Mouse (Mus musculus) bone marrow macrophage, adult 2 months (primary cell): ENCODE measurements at regions not wholly inside any gene's neighbourhood (a gene's known extent, or its start where the extent isn't known, plus 50 kb on each side); places are given as distances from the start of the nearest gene placed in this dataset.

Experiments
- H3K27ac ChIP-seq: 2 replicates; pipeline ENCODE4 v1.5.1; 2012; ENCODE audit warnings: low read depth, low read length; ENCODE audit not compliant: insufficient read depth
- H3K4me1 ChIP-seq: 2 replicates; pipeline ENCODE4 v1.6.1; 2012; ENCODE audit warnings: low read length; ENCODE audit not compliant: control insufficient read depth, insufficient read depth
- H3K4me3 ChIP-seq: 2 replicates; pipeline ENCODE4 v1.5.1; 2012; ENCODE audit warnings: mild to moderate bottlenecking, low read length, moderate library complexity; ENCODE audit not compliant: insufficient read depth
- CTCF ChIP-seq: IDR thresholded peaks from 2 replicates; pipeline ENCODE4 v1.5.1; 2012; ENCODE audit warnings: low read depth, mild to moderate bottlenecking, low read length, moderate library complexity
- POLR2A ChIP-seq: IDR thresholded peaks from 2 replicates; pipeline ENCODE4 v1.6.1; 2012; ENCODE audit warnings: mild to moderate bottlenecking, low read depth, low read length, borderline replicate concordance

DNA sequence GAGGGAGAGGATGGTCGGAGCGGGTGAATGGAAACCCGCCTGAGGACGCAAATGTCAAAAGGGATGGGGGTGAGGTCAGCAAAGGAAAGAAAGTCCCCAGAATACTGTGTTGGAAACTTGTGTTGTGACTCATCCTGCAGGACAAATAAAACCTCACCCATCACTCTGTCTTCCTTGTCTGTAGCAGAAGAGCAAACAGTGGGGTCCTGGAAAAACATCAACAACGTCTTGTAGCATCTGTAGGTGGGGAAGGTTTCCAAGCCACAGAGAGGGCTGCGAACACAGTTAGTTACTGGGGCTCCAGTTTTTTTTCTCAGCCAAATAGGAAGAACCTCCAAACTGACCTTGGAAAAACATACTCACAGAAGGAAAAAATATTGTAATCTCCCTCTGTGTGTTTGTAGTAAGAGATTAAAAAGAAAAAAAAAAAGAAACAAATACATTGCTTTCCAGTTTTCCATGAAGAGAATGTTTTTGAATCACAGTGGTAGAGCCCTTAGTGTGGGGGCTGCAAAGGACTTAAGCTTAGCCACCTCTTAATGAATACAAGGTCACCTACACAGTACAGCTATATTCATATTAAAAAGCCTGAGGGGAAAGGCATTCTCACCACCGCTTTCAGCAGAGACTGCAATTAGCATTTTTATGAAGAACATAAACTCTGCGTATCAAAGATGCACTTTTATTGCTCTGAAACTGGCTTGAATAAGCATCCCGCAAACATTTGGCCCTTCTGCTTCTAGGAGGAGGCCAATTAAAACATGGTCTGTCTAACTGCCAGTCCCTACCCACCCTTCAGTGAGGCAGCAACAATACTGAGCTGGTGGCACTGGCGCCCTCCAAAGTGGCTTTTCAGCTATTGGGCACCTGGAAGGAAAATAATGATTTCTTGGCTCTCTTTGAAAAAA is 198.6 kb upstream of the Tprg start:
- Histone ChIP-seq H3K4me3 (no peak overlapping the region), H3K4me1 (no peaks in the 10 kb centered on the region)
- TF ChIP-seq POLR2A, result no peak
- TF ChIP-seq CTCF, result no peak

DNA sequence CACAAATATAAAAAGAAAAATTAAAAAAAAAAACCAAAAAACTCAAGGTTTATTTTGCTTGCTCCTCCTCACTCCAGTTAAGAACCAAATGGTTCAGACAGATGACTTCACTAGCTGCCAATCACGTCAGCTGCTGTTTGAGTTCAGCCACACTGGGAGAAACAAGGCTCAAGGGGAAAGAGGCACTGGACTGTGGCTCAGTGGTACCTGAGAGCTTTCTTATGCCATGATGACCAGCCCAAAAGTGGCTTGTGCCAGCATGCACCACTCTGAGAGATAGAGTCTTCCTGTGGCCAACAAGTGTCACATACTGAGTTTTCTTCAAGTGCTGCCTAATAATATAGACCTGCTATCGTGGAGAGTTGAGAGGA is 198.0 kb upstream of the Tprg start:
- no peak overlapping the region for H3K27ac ChIP-seq
- no peaks in the 10 kb centered on the region for H3K4me1 ChIP-seq
- no peak for TF ChIP-seq POLR2A
- no peak for TF ChIP-seq CTCF
- H3K4me3 ChIP-seq, result no peak overlapping the region

More for the DNA sequence above, 198.6 kb upstream of the Tprg start:
- no peak overlapping the region for H3K27ac ChIP-seq

DNA sequence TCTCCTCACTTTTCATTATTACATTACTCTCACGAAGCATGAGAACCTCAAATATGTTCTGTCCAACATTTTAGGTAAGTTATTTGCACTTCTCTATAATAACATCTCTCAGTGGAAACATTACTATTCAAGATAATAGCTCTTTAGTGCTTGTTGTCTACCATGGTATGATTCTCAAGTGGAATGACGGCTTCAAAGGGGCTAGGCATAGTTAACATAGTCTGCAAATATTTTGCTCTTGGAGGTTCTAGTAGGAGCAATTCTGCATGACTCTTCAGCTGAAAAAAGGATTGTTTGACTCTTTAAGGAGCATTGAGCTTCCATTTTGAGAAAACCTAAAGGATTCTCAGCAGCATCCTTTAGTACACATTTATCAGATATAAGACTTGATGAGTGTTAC is 182.5 kb upstream of the Tprg start:
- no peaks in the 10 kb centered on the region for H3K4me1 ChIP-seq
- no peak overlapping the region for H3K4me3 ChIP-seq
- no peak for TF ChIP-seq POLR2A
- no peak for TF ChIP-seq CTCF
- no peak overlapping the region for H3K27ac ChIP-seq

DNA sequence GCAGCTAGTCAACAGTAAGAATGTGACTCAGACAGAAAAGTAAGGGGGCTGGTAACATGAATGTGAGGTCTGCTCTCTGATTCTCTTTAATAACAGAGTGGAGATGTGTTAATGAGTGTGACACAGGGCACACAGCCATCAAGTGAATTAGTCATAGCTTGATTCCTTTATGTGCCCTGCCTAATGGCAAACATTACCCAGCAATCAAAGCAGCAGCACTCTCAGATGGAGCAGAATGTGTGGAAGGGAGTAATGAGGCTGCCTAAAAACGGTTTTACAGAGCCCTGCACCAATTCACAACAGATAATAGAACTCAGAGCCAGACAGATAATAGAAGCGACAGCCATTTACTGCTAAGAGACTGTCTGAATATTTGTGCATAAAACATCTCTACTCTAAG is 182.0 kb upstream of the Tprg start:
- no peak for TF ChIP-seq POLR2A
- TF ChIP-seq CTCF, result no peak
- H3K4me3 ChIP-seq, result no peak overlapping the region

DNA sequence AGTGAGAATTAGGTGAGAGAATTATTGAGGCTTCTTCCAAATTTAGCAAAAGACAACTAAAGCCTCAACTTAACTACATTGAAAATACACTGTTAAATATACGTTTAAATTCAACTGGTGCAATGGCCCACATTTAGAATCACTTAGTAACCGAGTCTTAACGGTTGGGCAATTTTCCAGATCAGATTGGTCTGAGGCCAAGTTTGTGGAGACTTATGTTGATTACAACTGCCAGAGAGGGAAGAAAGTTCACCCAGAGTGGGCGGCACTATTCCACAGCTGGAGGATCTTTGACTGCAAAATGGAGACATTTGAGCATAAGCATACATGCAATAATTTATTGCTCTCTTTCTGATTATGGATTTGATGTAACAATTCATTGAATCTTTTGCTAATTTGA is 146.5 kb upstream of the Tprg start:
- H3K4me3 ChIP-seq, result no peak overlapping the region
- H3K27ac ChIP-seq, result no peak overlapping the region
- no peaks in the 10 kb centered on the region for H3K4me1 ChIP-seq
- TF ChIP-seq CTCF, result no peak
- TF ChIP-seq POLR2A, result no peak

More for the DNA sequence above, 182.0 kb upstream of the Tprg start:
- Histone ChIP-seq H3K4me1 (no peaks in the 10 kb centered on the region), H3K27ac (no peak overlapping the region)

DNA sequence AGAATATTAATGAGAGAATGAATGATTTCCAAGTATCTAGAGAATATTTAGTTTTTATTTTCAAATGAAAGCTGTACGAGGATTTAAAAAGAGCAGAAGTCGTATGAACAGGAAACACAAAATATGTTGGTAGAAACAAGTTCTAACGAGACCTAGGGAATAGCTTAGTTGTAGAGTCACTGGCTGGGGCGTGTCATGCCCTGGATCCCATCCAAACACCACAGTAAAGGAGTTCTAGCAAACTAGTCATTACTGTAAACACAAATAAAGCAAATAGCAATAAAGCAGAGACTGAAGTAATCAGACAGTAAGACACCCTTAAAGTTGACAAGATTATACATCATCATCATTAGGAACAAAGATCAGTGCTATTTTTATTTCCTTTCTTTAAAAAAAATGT is 139.1 kb upstream of the Tprg start:
- H3K4me3 ChIP-seq, result no peak overlapping the region
- no peaks in the 10 kb centered on the region for H3K4me1 ChIP-seq
- no peak overlapping the region for H3K27ac ChIP-seq
- TF ChIP-seq POLR2A, result no peak

DNA sequence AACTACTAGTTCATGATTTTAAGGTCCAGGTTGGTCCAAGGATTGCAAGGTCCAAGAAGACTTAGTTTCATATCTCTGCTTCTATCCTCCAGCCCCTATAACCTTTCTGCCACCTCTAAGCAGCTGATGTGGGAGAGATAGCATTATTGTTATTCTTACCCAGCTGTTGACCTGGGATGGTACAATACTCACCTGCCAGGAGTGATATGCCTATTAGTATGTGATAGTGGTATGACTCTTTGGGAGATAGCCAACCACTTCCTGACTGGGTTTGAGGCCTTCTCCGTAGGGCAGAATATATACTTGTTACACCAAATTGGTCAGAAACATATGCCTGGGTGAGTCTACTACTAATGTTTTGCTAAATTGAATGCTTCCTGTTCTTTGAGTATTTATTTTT is 137.4 kb upstream of the Tprg start:
- TF ChIP-seq CTCF (no peak), POLR2A (no peak)
- Histone ChIP-seq H3K27ac (no peak overlapping the region), H3K4me1 (no peaks in the 10 kb centered on the region), H3K4me3 (no peak overlapping the region)

DNA sequence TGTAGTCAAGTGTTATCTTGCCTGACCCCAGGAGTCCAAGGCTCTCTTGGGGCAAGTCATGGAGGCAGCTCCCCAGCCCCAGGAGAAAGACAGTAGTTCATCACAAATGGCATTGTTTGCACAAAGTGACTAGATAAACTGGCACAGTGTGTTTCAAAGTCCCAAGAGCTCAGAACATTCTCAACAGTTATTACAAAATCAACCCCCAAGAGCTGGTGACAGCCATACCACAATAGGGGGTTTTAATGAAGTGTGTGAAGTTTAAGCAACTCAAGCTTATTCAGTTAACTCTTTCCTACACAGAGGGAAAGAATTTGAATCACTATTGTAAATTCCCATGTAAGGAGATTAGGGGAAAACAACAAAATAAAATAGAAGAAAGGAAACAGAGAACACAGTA is 109.7 kb upstream of the Tprg start:
- H3K27ac ChIP-seq, result no peak overlapping the region
- no peak overlapping the region for H3K4me3 ChIP-seq
- peaks cover 3% of the 10 kb centered on the region; the same call in 1 of the 2 replicates for H3K4me1 ChIP-seq
- TF ChIP-seq CTCF, result no peak
- no peak for TF ChIP-seq POLR2A

DNA sequence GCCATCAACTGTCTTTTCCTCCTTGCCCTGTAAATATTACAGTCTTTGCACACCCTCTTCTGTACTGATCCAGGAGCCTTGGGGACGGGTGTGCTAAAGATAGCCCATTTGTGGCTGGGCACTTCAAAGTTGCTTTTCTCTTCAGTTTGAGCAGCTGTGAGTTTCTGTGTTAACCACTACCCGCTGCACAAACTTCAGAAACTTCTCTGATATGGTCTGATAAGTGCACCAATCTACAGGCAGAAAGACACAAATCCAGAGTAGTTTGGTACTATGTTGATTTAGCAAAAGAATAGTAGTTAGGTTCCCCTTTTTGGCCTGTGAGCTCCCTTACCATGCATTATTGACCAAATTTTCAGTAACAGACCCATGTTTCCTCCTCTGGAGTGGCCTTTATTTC is 108.6 kb upstream of the Tprg start:
- TF ChIP-seq CTCF, result no peak
- no peak for TF ChIP-seq POLR2A
- no peak overlapping the region for H3K27ac ChIP-seq
- H3K4me3 ChIP-seq, result no peak overlapping the region
- peaks cover 3% of the 10 kb centered on the region; the same call in 1 of the 2 replicates for H3K4me1 ChIP-seq

DNA sequence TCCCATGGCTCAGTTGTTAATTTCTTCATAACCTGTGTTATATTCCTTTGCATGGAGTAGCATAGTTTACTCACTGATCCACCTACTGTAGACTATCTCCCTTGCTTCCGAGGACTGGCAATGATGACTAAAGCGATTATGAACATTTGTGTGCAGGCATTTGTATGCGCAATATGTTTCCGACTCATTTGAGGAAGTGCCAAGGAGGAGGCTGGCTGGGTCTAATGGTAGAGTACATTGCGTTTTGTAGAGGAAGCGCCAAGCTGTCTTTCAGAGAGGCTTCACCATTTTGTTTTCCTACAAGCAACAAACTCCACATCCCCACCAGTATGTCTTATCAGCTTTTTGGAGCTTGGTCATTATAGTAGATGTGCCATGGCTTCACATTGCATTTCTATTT is 104.7 kb upstream of the Tprg start:
- H3K4me1 ChIP-seq, result peaks cover 3% of the 10 kb centered on the region; the same call in 1 of the 2 replicates
- H3K4me3 ChIP-seq, result no peak overlapping the region
- TF ChIP-seq POLR2A (no peak), CTCF (no peak)
- no peak overlapping the region for H3K27ac ChIP-seq

DNA sequence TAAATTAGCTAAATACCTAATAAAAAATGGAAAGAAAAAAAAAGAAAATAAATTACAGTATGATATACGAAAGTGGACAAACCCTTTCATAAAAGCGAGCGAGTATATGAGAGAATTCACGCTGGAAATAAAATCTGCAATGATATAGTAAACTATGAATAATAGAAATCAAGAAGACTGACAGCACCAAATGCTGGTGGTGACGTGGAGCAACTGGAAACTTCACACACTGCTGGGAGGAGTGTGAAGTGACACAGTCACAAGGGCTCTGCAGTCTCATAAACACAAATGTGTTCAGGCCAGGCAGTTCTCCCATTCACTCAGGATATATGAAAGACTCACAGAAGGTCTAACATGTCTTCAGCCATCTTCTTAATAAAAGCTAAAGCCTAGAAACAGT is 89.5 kb upstream of the Tprg start:
- Histone ChIP-seq H3K4me3 (no peak overlapping the region), H3K4me1 (no peaks in the 10 kb centered on the region), H3K27ac (no peak overlapping the region)
- TF ChIP-seq POLR2A (no peak), CTCF (no peak)
